ENCODE assay signal across 11 mouse cellular contexts in genomic region chr7:110565815-110566549, GRCm38 (mm10). TPM values are rescaled to one million over a fixed set of nuclear protein-coding genes. Genes with fewer than 3 reads are reported as not detected.
DNase-seq lines count a peak whose midpoint lies in the region; ATAC-seq and TF ChIP-seq lines count a peak whose summit lies in the region.
"Had no signal": no experiment of that assay in that cellular context is flagged by ENCODE, and none has a peak within 500 bp of the region (broad histone marks: within the 10 kb centered on the region; RNA-seq: fewer than 3 reads in every experiment).

No protein-coding gene starts in this region.

- H3K27me3 ChIP-seq in kidney, embryonic 16.5 days (ENCODE audit: insufficient read depth, low read length): no peaks in the 10 kb centered on the region
- H3K27me3 ChIP-seq: neural tube, embryonic 12.5 days had no signal

- H3K4me2 ChIP-seq in kidney, embryonic 16.5 days (replicated peaks; ENCODE audit: low read depth, low read length): no peak overlapping the region
- H3K4me2 ChIP-seq: neural tube, embryonic 12.5 days had no signal

- no peaks in the 10 kb centered on the region for H3K36me3 ChIP-seq in kidney, embryonic 16.5 days (ENCODE audit: insufficient read depth, low read length)

- no peaks in the 10 kb centered on the region for H3K9me3 ChIP-seq in kidney, embryonic 16.5 days (ENCODE audit: low read length)
- H3K9me3 ChIP-seq: neural tube, embryonic 12.5 days had no signal

- WGBS in kidney, embryonic 16.5 days: 78% methylated on average over 4 of the region's 4 CpGs

- no peaks in the 10 kb centered on the region for H3K4me1 ChIP-seq in kidney, embryonic 16.5 days (ENCODE audit: insufficient read depth, low read length)
- H3K4me1 ChIP-seq: neural tube, embryonic 12.5 days had no signal

- TF ChIP-seq POLR2A in brain, embryonic 14.5 days (IDR thresholded peaks at IDR 0.05; ENCODE audit: borderline replicate concordance, extremely low read depth, insufficient read depth, insufficient read length, poor library complexity, severe bottlenecking): no peak

- no peak overlapping the region for H3K27ac ChIP-seq in kidney, embryonic 16.5 days (ENCODE audit: low read length)
- H3K27ac ChIP-seq: left cerebral cortex, adult 2 months; macrophage; neural tube, embryonic 12.5 days had no signal

- no peak for ATAC-seq in kidney, embryonic 16.5 days (ENCODE audit: low FRiP score, low TSS enrichment)

- H3K4me3 ChIP-seq in kidney, embryonic 16.5 days (ENCODE audit: low read length): no peak overlapping the region
- H3K4me3 ChIP-seq: left cerebral cortex, adult 2 months; neural tube, embryonic 12.5 days had no signal

- H3K9ac ChIP-seq in kidney, embryonic 16.5 days (replicated peaks; ENCODE audit: low read length): no peak overlapping the region
- H3K9ac ChIP-seq: neural tube, embryonic 12.5 days had no signal

- peak; percentile 28 for DNase-seq in kidney, adult 11 months
- DNase-seq in brain, embryonic 14.5 days (ENCODE audit: low read depth): peak; percentile 30
- DNase-seq in cerebellum, postnatal 36 days: peak; percentile 78 to 87
- peak; percentile 20 to 35 for DNase-seq in kidney, postnatal 4 days
- DNase-seq in MN1 (ENCODE audit: low spot score): no peak
- no peak for DNase-seq in testis, postnatal 14 days (ENCODE audit: low spot score)
- DNase-seq in natural killer cell, adult 2 months (ENCODE audit: low spot score in 2 of 2): no peak

- TF ChIP-seq CTCF in brain, embryonic 14.5 days (IDR thresholded peaks at IDR 0.05; ENCODE audit: borderline replicate concordance, extremely low read depth, insufficient read depth, insufficient read length): no peak

RNA-seq across cellular contexts. Expression of gene Sbf2, which starts 48.7 kb away (rescaled TPM):
- 32.1 and 36.7 TPM in 2 replicates for polyA plus RNA-seq in kidney, embryonic 16.5 days (2015; fragmentation: Nextera tagmentation; extraction: Ambion mirVana)
- polyA plus RNA-seq in brain, embryonic 14.5 days (2012; rRNA removed): 67.9 and 79.0 TPM in 2 replicates

Comparison
In these comparisons a context has a peak if more than half of its experiments do, and no peak if none do; other contexts are left out.
1. DNase-seq: peak in kidney, adult 11 months (single experiment), brain, embryonic 14.5 days (single experiment), cerebellum, postnatal 36 days (2 of 2) and kidney, postnatal 4 days (2 of 2); none in MN1 (single experiment), testis, postnatal 14 days (single experiment) and natural killer cell, adult 2 months (0 of 2).